Mouse (Mus musculus) intestine, postnatal 0 days (tissue): ENCODE results near the gene Prpf38b. TPM values are rescaled to one million over a fixed set of nuclear protein-coding genes. Genes with fewer than 3 reads are reported as not detected.
A peak's percentile ranks its signal among the peaks of the same experiment; 100 is the strongest.

Experiments
- ATAC-seq: fragments of 200-750 bp; cut with Nextera tagmentation; 2 replicates; pipeline ENCODE4 v1.8.0; 2017; ENCODE audit warnings: mild to moderate bottlenecking, moderate TSS enrichment, moderate library complexity
- H3K27ac ChIP-seq: fragments of 300-500 bp; sonication (generic); 2 replicates; pipeline ENCODE4 v1.5.1; 2014; ENCODE audit warnings: mild to moderate bottlenecking, low read depth, low read length, moderate library complexity
- H3K27me3 ChIP-seq: fragments of 300-500 bp; sonication (generic); replicated peaks from 2 replicates; pipeline ENCODE4 v1.6.1; 2014; ENCODE audit warnings: low read length, mixed read lengths; ENCODE audit not compliant: control insufficient read depth, insufficient read depth
- H3K36me3 ChIP-seq: fragments of 300-500 bp; sonication (generic); 2 replicates; pipeline ENCODE4 v1.6.1; 2014; ENCODE audit warnings: mild to moderate bottlenecking, moderate library complexity; ENCODE audit not compliant: control insufficient read depth, insufficient read depth
- H3K4me1 ChIP-seq: fragments of 300-500 bp; sonication (generic); replicated peaks from 2 replicates; pipeline ENCODE4 v1.6.1; 2014; ENCODE audit warnings: antibody characterized with exemption, low read length, mixed read lengths; ENCODE audit not compliant: control insufficient read depth, insufficient read depth
- H3K4me2 ChIP-seq: fragments of 300-500 bp; sonication (generic); replicated peaks from 2 replicates; pipeline ENCODE4 v1.6.1; 2014; ENCODE audit warnings: low read depth, mild to moderate bottlenecking, moderate library complexity
- H3K4me3 ChIP-seq: fragments of 300-500 bp; sonication (generic); 2 replicates; pipeline ENCODE4 v1.5.1; 2014; ENCODE audit warnings: low read depth, low read length
- H3K9ac ChIP-seq: fragments of 300-500 bp; sonication (generic); 2 replicates; pipeline ENCODE4 v1.6.1; 2014; ENCODE audit warnings: mild to moderate bottlenecking, low read depth, low read length
- H3K9me3 ChIP-seq: fragments of 300-500 bp; sonication (generic); 2 replicates; pipeline ENCODE4 v1.6.1; 2016; ENCODE audit warnings: mixed run types; ENCODE audit not compliant: control insufficient read depth
- CTCF ChIP-seq: sonication (generic); IDR thresholded peaks from 2 replicates; pipeline ENCODE4 v1.5.1; 2016; ENCODE audit warnings: low read depth, mild to moderate bottlenecking, control low read depth, antibody characterized with exemption, moderate library complexity
- WGBS: fragments of 180-500 bp; shearing (Covaris S2); extraction: QIAGEN DNeasy Blood & Tissue Kit; methylation state at CpG from one replicate; pipeline ENCODE4 v1.1.7; 2014; 5-methylcytosine and 5-hydroxymethylcytosine counted together
- polyA plus RNA-seq: library from polyadenylated mRNA; unstranded; fragments of >200 nt; fragmentation: Nextera tagmentation; extraction: Ambion mirVana; gene quantifications from 2 replicates; pipeline ENCODE4 v1.2.1, GENCODE M21; 2015

Prpf38b gene
- polyA plus RNA-seq, 1 experiment from 2014 or later, result 29.5 TPM

- WGBS, result 44% methylated on average over 7 of the region's 7 CpGs
- Histone ChIP-seq H3K27ac (no peak overlapping the region), H3K9me3 (no peaks in the 10 kb centered on the region), H3K4me1 (0 out of 2 replicates have a peak, but pooled peaks cover 2% of the 10 kb centered on the region), H3K36me3 (no peaks in the 10 kb centered on the region), H3K9ac (no peak overlapping the region), H3K4me2 (no peak overlapping the region), H3K27me3 (no peaks in the 10 kb centered on the region), H3K4me3 (no peak overlapping the region)
- no peak for ATAC-seq
- TF ChIP-seq CTCF, result peak; percentile 30; the same call in 1 of the 2 replicates
These were observed 53.2 kb downstream of the Prpf38b start for GRCm38 (mm10) chr3:108858231-108858770.

GRCm38 (mm10) chr3:108857714-108858113 is 53.8 kb downstream of the Prpf38b start:
- TF ChIP-seq CTCF, result no peak
- Histone ChIP-seq H3K9me3 (no peaks in the 10 kb centered on the region), H3K27ac (no peak overlapping the region), H3K36me3 (no peaks in the 10 kb centered on the region), H3K4me3 (no peak overlapping the region), H3K27me3 (no peaks in the 10 kb centered on the region), H3K9ac (no peak overlapping the region), H3K4me1 (0 out of 2 replicates have a peak, but pooled peaks cover 2% of the 10 kb centered on the region), H3K4me2 (no peak overlapping the region)
- no peak for ATAC-seq
- WGBS, result 76% methylated on average over 1 of the region's 1 CpGs

- WGBS, result 48% methylated on average over 3 of the region's 3 CpGs
- Histone ChIP-seq H3K27ac (no peak overlapping the region), H3K27me3 (no peaks in the 10 kb centered on the region), H3K4me2 (no peak overlapping the region), H3K4me3 (no peak overlapping the region), H3K36me3 (no peaks in the 10 kb centered on the region), H3K4me1 (0 out of 2 replicates have a peak, but pooled peaks cover 2% of the 10 kb centered on the region), H3K9me3 (no peaks in the 10 kb centered on the region), H3K9ac (no peak overlapping the region)
- no peak for ATAC-seq
- TF ChIP-seq CTCF, result no peak
These were observed 54.4 kb downstream of the Prpf38b start for GRCm38 (mm10) chr3:108857124-108857470.

- Histone ChIP-seq H3K9me3 (no peaks in the 10 kb centered on the region), H3K4me2 (no peak overlapping the region), H3K36me3 (no peaks in the 10 kb centered on the region), H3K27ac (no peak overlapping the region), H3K27me3 (no peaks in the 10 kb centered on the region), H3K9ac (no peak overlapping the region), H3K4me3 (no peak overlapping the region), H3K4me1 (0 out of 2 replicates have a peak, but pooled peaks cover 2% of the 10 kb centered on the region)
- WGBS, result 66% methylated on average over 8 of the region's 8 CpGs
- ATAC-seq, result peak; percentile 52; the same call in 1 of the 2 replicates
- TF ChIP-seq CTCF, result peak; percentile 77
These were observed 55.0 kb downstream of the Prpf38b start for GRCm38 (mm10) chr3:108856386-108857123.

GRCm38 (mm10) chr3:108855864-108856263 is 55.7 kb downstream of the Prpf38b start:
- no peaks in the 10 kb centered on the region for H3K27me3 ChIP-seq
- H3K4me3 ChIP-seq, result no peak overlapping the region
- no peak overlapping the region for H3K4me2 ChIP-seq
- H3K36me3 ChIP-seq, result no peaks in the 10 kb centered on the region
- no peak for ATAC-seq
- no peak overlapping the region for H3K27ac ChIP-seq
- TF ChIP-seq CTCF, result no peak
- 67% methylated on average over 10 of the region's 10 CpGs for WGBS
- H3K9ac ChIP-seq, result no peak overlapping the region
- 0 out of 2 replicates have a peak, but pooled peaks cover 2% of the 10 kb centered on the region for H3K4me1 ChIP-seq
- H3K9me3 ChIP-seq, result no peaks in the 10 kb centered on the region

GRCm38 (mm10) chr3:108855371-108855770 is 56.2 kb downstream of the Prpf38b start:
- Histone ChIP-seq H3K36me3 (no peaks in the 10 kb centered on the region), H3K9ac (no peak overlapping the region), H3K27ac (no peak overlapping the region), H3K4me2 (no peak overlapping the region), H3K4me3 (no peak overlapping the region), H3K4me1 (0 out of 2 replicates have a peak, but pooled peaks cover 2% of the 10 kb centered on the region), H3K9me3 (no peaks in the 10 kb centered on the region), H3K27me3 (no peaks in the 10 kb centered on the region)
- TF ChIP-seq CTCF, result no peak
- WGBS, result 70% methylated on average over 12 of the region's 12 CpGs
- ATAC-seq, result no peak
